Mouse (Mus musculus) CH12.LX (cell line): Measurements from ENCODE around the gene Dtnb. TPM values are rescaled to one million over a fixed set of nuclear protein-coding genes. Genes with fewer than 3 reads are reported as not detected.

ENCODE experiments used
- DNase-seq: peaks from one replicate; pipeline ENCODE4 v3.0.0-alpha.2; 2013; ENCODE audit errors: extremely low read depth
- H3K27ac ChIP-seq: 2 replicates; pipeline ENCODE4 v1.5.1; 2012; ENCODE audit warnings: low read depth, mild to moderate bottlenecking, control low read depth, moderate library complexity; ENCODE audit not compliant: insufficient read depth
- H3K27me3 ChIP-seq: replicated peaks from 2 replicates; pipeline ENCODE3; 2012; ENCODE audit warnings: inconsistent platforms
- H3K36me3 ChIP-seq, 2 experiments: replicated peaks in 1 of 2; 2 replicates each; pipeline versions ENCODE3 to v1.6.1; 2012; ENCODE audit warnings: inconsistent platforms in 1 of 2, low read length in 1 of 2, mild to moderate bottlenecking in 1 of 2, mixed read lengths in 1 of 2, moderate library complexity in 1 of 2; ENCODE audit not compliant: control insufficient read depth in 1 of 2, insufficient read depth in 1 of 2
- H3K4me1 ChIP-seq, 2 experiments: 2 replicates each; pipeline ENCODE4 v1.6.1; 2012; ENCODE audit warnings: inconsistent platforms in 1 of 2, moderate library complexity in 1 of 2; ENCODE audit not compliant: insufficient read depth in 2 of 2, control insufficient read depth in 1 of 2
- H3K4me2 ChIP-seq: 2 replicates; pipeline ENCODE4 v1.6.1; 2012; ENCODE audit warnings: low read depth, mild to moderate bottlenecking, control low read depth; ENCODE audit not compliant: poor library complexity, insufficient read depth, severe bottlenecking
- H3K4me3 ChIP-seq, 3 experiments: fragments of 150-350 bp in 1 of 3; sonication (generic) in 1 of 3; replicated peaks in 1 of 3; 2 replicates each; pipeline versions ENCODE3 to v1.5.1; 2011 to 2012; ENCODE audit warnings: low read depth in 2 of 3, low read length in 2 of 3, mild to moderate bottlenecking in 2 of 3, moderate library complexity in 2 of 3, control low read depth in 1 of 3, improper control_type of control experiment in 1 of 3, inconsistent platforms in 1 of 3, mixed read lengths in 1 of 3; ENCODE audit not compliant: poor library complexity in 1 of 3
- H3K79me2 ChIP-seq: replicated peaks from 2 replicates; pipeline ENCODE4 v1.6.1; 2012; ENCODE audit warnings: mild to moderate bottlenecking, moderate library complexity; ENCODE audit not compliant: control insufficient read depth, poor library complexity, insufficient read depth, severe bottlenecking; ENCODE audit errors: extremely low read depth
- H3K9ac ChIP-seq: 2 replicates; pipeline ENCODE4 v1.6.1; 2012; ENCODE audit warnings: low read depth, mild to moderate bottlenecking, control low read depth, moderate library complexity; ENCODE audit not compliant: insufficient read depth
- H3K9me3 ChIP-seq: replicated peaks from 2 replicates; pipeline ENCODE3; 2012; ENCODE audit warnings: low read length, inconsistent platforms, mixed read lengths
- E2F4 ChIP-seq: IDR thresholded peaks from 2 replicates; pipeline ENCODE4 v1.6.1; 2011; ENCODE audit warnings: low read depth, low read length, improper control_type of control experiment; ENCODE audit not compliant: insufficient replicate concordance
- GABPA ChIP-seq: IDR thresholded peaks from 2 replicates; pipeline ENCODE4 v1.6.1; 2012; ENCODE audit warnings: low read depth, low read length, improper control_type of control experiment, inconsistent platforms; ENCODE audit not compliant: insufficient replicate concordance
- HCFC1 ChIP-seq: IDR thresholded peaks from 2 replicates; pipeline ENCODE4 v1.6.1; 2012; ENCODE audit warnings: low read depth, mild to moderate bottlenecking, inconsistent platforms, low read length, improper control_type of control experiment
- KAT2A ChIP-seq: IDR thresholded peaks from 2 replicates; pipeline ENCODE4 v1.6.1; 2012; ENCODE audit warnings: low read length, improper control_type of control experiment, inconsistent platforms; ENCODE audit not compliant: insufficient replicate concordance
- MAFK ChIP-seq: IDR thresholded peaks from 2 replicates; pipeline ENCODE4 v1.6.1; 2011; ENCODE audit warnings: low read length, improper control_type of control experiment; ENCODE audit not compliant: insufficient replicate concordance
- MAX ChIP-seq: IDR thresholded peaks from 2 replicates; pipeline ENCODE4 v1.6.1; 2011; ENCODE audit warnings: low read length, improper control_type of control experiment
- MEF2A ChIP-seq: IDR thresholded peaks from 2 replicates; pipeline ENCODE4 v1.6.1; 2014; ENCODE audit warnings: low read depth, mild to moderate bottlenecking, inconsistent platforms, low read length, improper control_type of control experiment, borderline replicate concordance
- MYC ChIP-seq: IDR thresholded peaks from 2 replicates; pipeline ENCODE4 v1.6.1; 2011; ENCODE audit warnings: low read depth, mild to moderate bottlenecking, improper control_type of control experiment, low read length
- NELFE ChIP-seq: IDR thresholded peaks from 2 replicates; pipeline ENCODE4 v1.6.1; 2011; ENCODE audit warnings: low read depth, low read length, improper control_type of control experiment
- POLR2AphosphoS2 ChIP-seq: IDR thresholded peaks from 2 replicates; pipeline ENCODE4 v1.6.1; 2011; ENCODE audit warnings: low read depth, low read length, improper control_type of control experiment
- RCOR1 ChIP-seq: conservative IDR thresholded peaks from 2 replicates; pipeline ENCODE4 v1.6.1; 2012; ENCODE audit warnings: low read depth, mild to moderate bottlenecking, inconsistent platforms, low read length, improper control_type of control experiment
- TBP ChIP-seq: conservative IDR thresholded peaks from 2 replicates; pipeline ENCODE4 v1.6.1; 2011; ENCODE audit warnings: low read depth, low read length, improper control_type of control experiment
- TCF12 ChIP-seq: IDR thresholded peaks from 2 replicates; pipeline ENCODE4 v1.6.1; 2014; ENCODE audit warnings: low read depth, mild to moderate bottlenecking, inconsistent platforms, low read length, improper control_type of control experiment
- UBTF ChIP-seq: IDR thresholded peaks from 2 replicates; pipeline ENCODE4 v1.6.1; 2012; ENCODE audit warnings: low read depth, mild to moderate bottlenecking, inconsistent platforms, low read length, improper control_type of control experiment, moderate library complexity
- USF1 ChIP-seq: IDR thresholded peaks from 2 replicates; pipeline ENCODE4 v1.6.1; 2014; ENCODE audit warnings: low read depth, mild to moderate bottlenecking, inconsistent platforms, low read length, improper control_type of control experiment
- ZC3H11A ChIP-seq: IDR thresholded peaks from 2 replicates; pipeline ENCODE4 v1.6.1; 2012; ENCODE audit warnings: low read depth, mild to moderate bottlenecking, inconsistent platforms, low read length, improper control_type of control experiment
- ZKSCAN1 ChIP-seq: IDR thresholded peaks from 2 replicates; pipeline ENCODE4 v1.6.1; 2012; ENCODE audit warnings: low read depth, inconsistent platforms, low read length, improper control_type of control experiment, borderline replicate concordance
- ZMIZ1 ChIP-seq: IDR thresholded peaks from 2 replicates; pipeline ENCODE4 v1.6.1; 2012; ENCODE audit warnings: low read depth, mild to moderate bottlenecking, inconsistent platforms, low read length, improper control_type of control experiment
- dilution Hi-C: fragments of 300-500 bp; cut with MboI; formaldehyde crosslinking; loops from 2 replicates; pipeline ENCODE4 v1.14.3; 2020; ENCODE audit warnings: low sequenced_read_pairs; ENCODE audit not compliant: extremely low pct_unique_long_range_greater_than_20kb, extremely low pct_ligation_motif_present
- in situ Hi-C: fragments of 300-500 bp; cut with MboI; formaldehyde crosslinking; loops from 3 replicates; pipeline ENCODE4 v1.14.3; 2019; ENCODE audit warnings: low sequenced_read_pairs, low pct_ligation_motif_present, low pct_unique_long_range_greater_than_20kb, mixed read lengths
- polyA plus RNA-seq: library from polyadenylated mRNA; unstranded; fragments of >175 nt; gene quantifications from 2 replicates; pipeline ENCODE4 v1.2.1, GENCODE M21; 2012; ENCODE audit warnings: low read depth; ENCODE audit not compliant: insufficient read length
- total RNA-seq, 2 experiments: library from RNA; depleted of rRNA; stranded (reverse); fragments of 300-350 nt in 1 of 2; fragments of >200 nt in 1 of 2; gene quantifications; 2 replicates each; pipeline ENCODE4 v1.2.3; 2012 to 2014

Gene Dtnb
- total and polyA plus RNA-seq, 3 experiments: 8.1 to 26.0 (median 17.4) TPM

- Histone ChIP-seq H3K79me2 (no peaks in the 10 kb centered on the region), H3K9me3 (no peaks in the 10 kb centered on the region), H3K36me3 (peaks cover 0 to 1% of the 10 kb centered on the region in 2 experiments), H3K9ac (peak overlapping the region; percentile 23; the same call in 1 of the 2 replicates), H3K4me3 (no peak overlapping the region), H3K4me1 (peaks cover 20 to 76% of the 10 kb centered on the region in 2 experiments), H3K27me3 (no peaks in the 10 kb centered on the region), H3K27ac (no peak overlapping the region), H3K4me2 (no peak overlapping the region)
- DNase-seq: no peak
- in situ Hi-C loops: no loop called here
- TF ChIP-seq ZMIZ1: no peak
- no peak for TF ChIP-seq USF1
- no peak for TF ChIP-seq NELFE
- 0 out of 2 replicates have a peak, but pooled peaks have one; percentile 11 for TF ChIP-seq MEF2A
- no peak for TF ChIP-seq RCOR1
- TF ChIP-seq TCF12: no peak
- no peak for TF ChIP-seq TBP
- dilution Hi-C loops: no loop called here
These were observed 173.4 kb downstream of the Dtnb start for GRCm38 (mm10) chr12:3745432-3746105.

- no peak overlapping the region for H3K27ac ChIP-seq
These were observed 174.2 kb downstream of the Dtnb start for GRCm38 (mm10) chr12:3746369-3746768.

GRCm38 (mm10) chr12:3747583-3747982 is 175.4 kb downstream of the Dtnb start:
- no peaks in the 10 kb centered on the region for H3K79me2 ChIP-seq

More at GRCm38 (mm10) chr12:3746369-3746768, 174.2 kb downstream of the Dtnb start:
- no peak for DNase-seq
- no peaks in the 10 kb centered on the region for H3K27me3 ChIP-seq
- no peaks in the 10 kb centered on the region for H3K9me3 ChIP-seq
- no peak overlapping the region for H3K9ac ChIP-seq
- no peak for TF ChIP-seq POLR2AphosphoS2
- TF ChIP-seq MEF2A: no peak
- TF ChIP-seq RCOR1: no peak
- no peaks in the 10 kb centered on the region for H3K79me2 ChIP-seq
- dilution Hi-C loops: no loop called here
- peaks cover 0 to 1% of the 10 kb centered on the region in 2 experiments for H3K36me3 ChIP-seq
- peaks cover 15 to 68% of the 10 kb centered on the region in 2 experiments for H3K4me1 ChIP-seq
- H3K4me2 ChIP-seq: no peak overlapping the region
- in situ Hi-C loops: no loop called here
- no peak overlapping the region for H3K4me3 ChIP-seq

More at GRCm38 (mm10) chr12:3747583-3747982, 175.4 kb downstream of the Dtnb start:
- dilution Hi-C loops: no loop called here
- Histone ChIP-seq H3K4me1 (peaks cover 15 to 67% of the 10 kb centered on the region in 2 experiments), H3K9ac (no peak overlapping the region), H3K36me3 (peaks cover 0 to 8% of the 10 kb centered on the region in 2 experiments), H3K4me2 (no peak overlapping the region), H3K27ac (no peak overlapping the region), H3K27me3 (no peaks in the 10 kb centered on the region), H3K9me3 (no peaks in the 10 kb centered on the region), H3K4me3 (no peak overlapping the region)
- no peak for TF ChIP-seq ZC3H11A
- TF ChIP-seq KAT2A: no peak
- no peak for TF ChIP-seq E2F4
- no peak for TF ChIP-seq UBTF
- TF ChIP-seq ZKSCAN1: no peak
- no peak for TF ChIP-seq MAFK
- TF ChIP-seq MYC: no peak
- TF ChIP-seq POLR2AphosphoS2: no peak
- no peak for TF ChIP-seq MAX
- TF ChIP-seq USF1: no peak
- TF ChIP-seq HCFC1: no peak
- TF ChIP-seq RCOR1: no peak
- TF ChIP-seq GABPA: no peak
- no peak for TF ChIP-seq TCF12
- in situ Hi-C loops: no loop called here
- DNase-seq: no peak
